Mouse (Mus musculus): ENCODE data around the gene Dcpp2. TPM values are rescaled to one million over a fixed set of nuclear protein-coding genes. Genes with fewer than 3 reads are reported as not detected.

The Dcpp2 gene
- polyA plus RNA-seq, 1 experiment from 2014 or later, result not detected

Other genes starting within 250 kb of the Dcpp2 start
- 0.94 and 1.6 TPM in 2 replicates for gene Mmp25, start 235.6 kb upstream of the Dcpp2 start, polyA plus RNA-seq (2015; fragmentation: Nextera tagmentation; extraction: Ambion mirVana)
- 0.15 TPM in 1 of 2 replicates, not detected in the other for gene Bicdl2, start 220.4 kb upstream of the Dcpp2 start, polyA plus RNA-seq (2015; fragmentation: Nextera tagmentation; extraction: Ambion mirVana)
- gene Hcfc1r1, start 207.3 kb upstream of the Dcpp2 start, polyA plus RNA-seq (2015; fragmentation: Nextera tagmentation; extraction: Ambion mirVana), result 129 and 137 TPM in 2 replicates
- gene Thoc6, start 207.0 kb upstream of the Dcpp2 start, polyA plus RNA-seq (2015; fragmentation: Nextera tagmentation; extraction: Ambion mirVana), result 34.4 and 36.0 TPM in 2 replicates
- 2.5 and 2.6 TPM in 2 replicates for gene Tnfrsf12a, start 203.4 kb upstream of the Dcpp2 start, polyA plus RNA-seq (2015; fragmentation: Nextera tagmentation; extraction: Ambion mirVana)
- gene Cldn6, start 201.6 kb upstream of the Dcpp2 start, polyA plus RNA-seq (2015; fragmentation: Nextera tagmentation; extraction: Ambion mirVana), result 0.52 and 1.2 TPM in 2 replicates
- 0.62 and 0.67 TPM in 2 replicates for gene Cldn9, start 196.9 kb upstream of the Dcpp2 start, polyA plus RNA-seq (2015; fragmentation: Nextera tagmentation; extraction: Ambion mirVana)
- 0.07 and 0.19 TPM in 2 replicates for gene 1520401A03Rik, start 158.1 kb upstream of the Dcpp2 start, polyA plus RNA-seq (2015; fragmentation: Nextera tagmentation; extraction: Ambion mirVana)
- gene Pkmyt1, start 154.5 kb upstream of the Dcpp2 start, polyA plus RNA-seq (2015; fragmentation: Nextera tagmentation; extraction: Ambion mirVana), result 17.9 and 19.7 TPM in 2 replicates
- gene Paqr4, start 140.0 kb upstream of the Dcpp2 start, polyA plus RNA-seq (2015; fragmentation: Nextera tagmentation; extraction: Ambion mirVana), result 70.9 and 75.7 TPM in 2 replicates
- 1.6 and 1.8 TPM in 2 replicates for gene Kremen2, start 135.0 kb upstream of the Dcpp2 start, polyA plus RNA-seq (2015; fragmentation: Nextera tagmentation; extraction: Ambion mirVana)
- 205 and 220 TPM in 2 replicates for gene Flywch1, start 109.3 kb upstream of the Dcpp2 start, polyA plus RNA-seq (2015; fragmentation: Nextera tagmentation; extraction: Ambion mirVana)
- gene Flywch2, start 94.8 kb upstream of the Dcpp2 start, polyA plus RNA-seq (2015; fragmentation: Nextera tagmentation; extraction: Ambion mirVana), result 76.8 and 81.3 TPM in 2 replicates
- 467 and 529 TPM in 2 replicates for gene Srrm2, start 90.3 kb upstream of the Dcpp2 start, polyA plus RNA-seq (2015; fragmentation: Nextera tagmentation; extraction: Ambion mirVana)
- gene Elob, start 51.7 kb upstream of the Dcpp2 start, polyA plus RNA-seq (2015; fragmentation: Nextera tagmentation; extraction: Ambion mirVana), result 1,162 and 1,206 TPM in 2 replicates
- gene Prss33, start 44.8 kb upstream of the Dcpp2 start, polyA plus RNA-seq (2015; fragmentation: Nextera tagmentation; extraction: Ambion mirVana), result 0.18 TPM in 1 of 2 replicates, not detected in the other
- gene Prss32, start 37.0 kb upstream of the Dcpp2 start, polyA plus RNA-seq (2015; fragmentation: Nextera tagmentation; extraction: Ambion mirVana), result not detected in 2 replicates
- gene Prss41, start 36.7 kb upstream of the Dcpp2 start, polyA plus RNA-seq (2015; fragmentation: Nextera tagmentation; extraction: Ambion mirVana), result 0.88 and 1.6 TPM in 2 replicates
- not detected in 2 replicates for gene Prss21, start 12.8 kb upstream of the Dcpp2 start, polyA plus RNA-seq (2015; fragmentation: Nextera tagmentation; extraction: Ambion mirVana)
- not detected in 2 replicates for gene Dcpp1, start within 50 bp of the Dcpp2 start, polyA plus RNA-seq (2015; fragmentation: Nextera tagmentation; extraction: Ambion mirVana)
- gene Dcpp3, start 36.6 kb downstream of the Dcpp2 start, polyA plus RNA-seq (2015; fragmentation: Nextera tagmentation; extraction: Ambion mirVana), result not detected in 2 replicates
- gene Sbp, start 60.8 kb downstream of the Dcpp2 start, polyA plus RNA-seq (2015; fragmentation: Nextera tagmentation; extraction: Ambion mirVana), result not detected in 2 replicates
- gene Sbpl, start 74.4 kb downstream of the Dcpp2 start, polyA plus RNA-seq (2015; fragmentation: Nextera tagmentation; extraction: Ambion mirVana), result not detected in 2 replicates
- 0.24 TPM in 1 of 2 replicates, not detected in the other for gene Prss30, start 99.7 kb downstream of the Dcpp2 start, polyA plus RNA-seq (2015; fragmentation: Nextera tagmentation; extraction: Ambion mirVana)
- gene Prss22, start 117.2 kb downstream of the Dcpp2 start, polyA plus RNA-seq (2015; fragmentation: Nextera tagmentation; extraction: Ambion mirVana), result not detected in 2 replicates
- 0.19 and 0.27 TPM in 2 replicates for gene Prss27, start 157.3 kb downstream of the Dcpp2 start, polyA plus RNA-seq (2015; fragmentation: Nextera tagmentation; extraction: Ambion mirVana)
- 72.7 and 75.2 TPM in 2 replicates for gene Kctd5, start 192.6 kb downstream of the Dcpp2 start, polyA plus RNA-seq (2015; fragmentation: Nextera tagmentation; extraction: Ambion mirVana)

Data from midbrain, embryonic 16.5 days (tissue).